In the genomic region with DNA sequence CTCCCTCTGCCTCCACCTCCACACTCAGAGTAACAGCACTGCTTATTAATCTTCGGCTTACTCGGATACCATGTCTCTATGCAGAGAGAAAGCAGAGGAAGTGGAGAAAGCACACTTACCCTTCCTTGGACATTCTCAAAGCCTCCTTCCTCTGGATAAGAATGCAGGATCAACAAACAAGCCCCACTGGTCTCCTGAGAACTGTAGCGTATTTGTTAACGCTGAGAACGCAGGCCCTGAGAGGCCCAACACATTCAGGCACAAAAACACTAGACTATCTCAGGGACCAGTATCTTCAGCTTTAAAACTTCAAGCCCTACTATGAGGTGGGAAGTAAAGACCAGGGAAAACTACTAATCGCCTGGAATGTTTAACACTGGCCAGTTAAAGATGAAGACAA, we compare ENCODE assay signal across 8 mouse cellular contexts.
DNase-seq lines count a peak whose midpoint lies in the region; ATAC-seq lines count a peak whose summit lies in the region.

No protein-coding gene starts in this region.

- no peak overlapping the region for H3K4me2 ChIP-seq in kidney, embryonic 14.5 days (replicated peaks; ENCODE audit: low read depth, low read length)
- peak overlapping the region; percentile 9; the same call in 1 of the 2 replicates for H3K4me2 ChIP-seq in forebrain, embryonic 16.5 days (ENCODE audit: low read length)
- no peak overlapping the region for H3K4me2 ChIP-seq in liver, embryonic 13.5 days

- no peaks in the 10 kb centered on the region for H3K27me3 ChIP-seq in kidney, embryonic 14.5 days (ENCODE audit: control insufficient read depth, insufficient read depth, low read length)
- H3K27me3 ChIP-seq in embryonic facial prominence, embryonic 10.5 days (replicated peaks; ENCODE audit: low read depth, poor library complexity, severe bottlenecking) = no peaks in the 10 kb centered on the region
- no peaks in the 10 kb centered on the region for H3K27me3 ChIP-seq in forebrain, embryonic 16.5 days (replicated peaks; ENCODE audit: control insufficient read depth, insufficient read depth, low read length)
- no peaks in the 10 kb centered on the region for H3K27me3 ChIP-seq in liver, embryonic 13.5 days

- ATAC-seq in kidney, embryonic 14.5 days (ENCODE audit: low FRiP score, low TSS enrichment) = no peak
- ATAC-seq in forebrain, embryonic 16.5 days = no peak
- no peak for ATAC-seq in liver, embryonic 13.5 days (ENCODE audit: low read depth)

- H3K27ac ChIP-seq in kidney, embryonic 14.5 days (ENCODE audit: low read depth, low read length) = peak overlapping the region; percentile 55; the same call in 1 of the 2 replicates
- H3K27ac ChIP-seq in embryonic facial prominence, embryonic 10.5 days (replicated peaks) = peak overlapping the region; percentile 54; the same call in 1 of the 2 replicates
- H3K27ac ChIP-seq in forebrain, embryonic 16.5 days (ENCODE audit: low read length) = peak overlapping the region; percentile 66
- peak overlapping the region; percentile 24; the same call in 1 of the 2 replicates for H3K27ac ChIP-seq in liver, embryonic 13.5 days

- H3K9ac ChIP-seq in kidney, embryonic 14.5 days (ENCODE audit: low read depth, low read length) = no peak overlapping the region
- H3K9ac ChIP-seq in forebrain, embryonic 16.5 days (replicated peaks; ENCODE audit: low read depth, low read length) = no peak overlapping the region
- H3K9ac ChIP-seq in liver, embryonic 13.5 days = no peak overlapping the region

- H3K4me3 ChIP-seq in kidney, embryonic 14.5 days (ENCODE audit: low read length) = no peak overlapping the region
- no peak overlapping the region for H3K4me3 ChIP-seq in embryonic facial prominence, embryonic 10.5 days
- no peak overlapping the region for H3K4me3 ChIP-seq in forebrain, embryonic 16.5 days (replicated peaks; ENCODE audit: low read length)
- H3K4me3 ChIP-seq in liver, embryonic 13.5 days (replicated peaks) = no peak overlapping the region

- DNase-seq in kidney, postnatal 14 days = no peak
- DNase-seq in embryonic facial prominence, embryonic 10.5 days (ENCODE audit: low spot score) = no peak
- no peak for DNase-seq in liver, embryonic 13.5 days
- DNase-seq in spleen, postnatal 36 days (ENCODE audit: low spot score in 2 of 2) = no peak
- no peak for DNase-seq in left cerebral cortex, adult 18-20 months (ENCODE audit: low spot score in 2 of 2)
- no peak for DNase-seq in thymus, postnatal 14 days

- H3K4me1 ChIP-seq in kidney, embryonic 14.5 days (ENCODE audit: control insufficient read depth, insufficient read depth, low read length) = 0 out of 2 replicates have a peak, but pooled peaks cover 5% of the 10 kb centered on the region
- peaks cover 18% of the 10 kb centered on the region for H3K4me1 ChIP-seq in embryonic facial prominence, embryonic 10.5 days
- H3K4me1 ChIP-seq in forebrain, embryonic 16.5 days (replicated peaks; ENCODE audit: control insufficient read depth, insufficient read depth, low read length) = peaks cover 7% of the 10 kb centered on the region
- H3K4me1 ChIP-seq in liver, embryonic 13.5 days (replicated peaks) = peaks cover 33% of the 10 kb centered on the region

- H3K9me3 ChIP-seq in kidney, embryonic 14.5 days (ENCODE audit: control insufficient read depth, low read length) = no peaks in the 10 kb centered on the region
- H3K9me3 ChIP-seq in embryonic facial prominence, embryonic 10.5 days = no peaks in the 10 kb centered on the region
- H3K9me3 ChIP-seq in forebrain, embryonic 16.5 days (ENCODE audit: control insufficient read depth, low read length) = no peaks in the 10 kb centered on the region
- H3K9me3 ChIP-seq in liver, embryonic 13.5 days (replicated peaks) = no peaks in the 10 kb centered on the region

- 0 out of 2 replicates have a peak, but pooled peaks cover 3% of the 10 kb centered on the region for H3K36me3 ChIP-seq in kidney, embryonic 14.5 days (ENCODE audit: control insufficient read depth, insufficient read depth, low read length)
- peaks cover 14% of the 10 kb centered on the region for H3K36me3 ChIP-seq in embryonic facial prominence, embryonic 10.5 days (replicated peaks)
- H3K36me3 ChIP-seq in forebrain, embryonic 16.5 days (ENCODE audit: control insufficient read depth, insufficient read depth) = no peaks in the 10 kb centered on the region
- peaks cover 23% of the 10 kb centered on the region for H3K36me3 ChIP-seq in liver, embryonic 13.5 days

- whole genome bisulfite sequencing in kidney, embryonic 14.5 days = 51% methylated on average over 6 of the region's 6 CpGs
- 46% methylated on average over 6 of the region's 6 CpGs for WGBS in embryonic facial prominence, embryonic 10.5 days
- WGBS in forebrain, embryonic 16.5 days = 24% methylated on average over 6 of the region's 6 CpGs
- 69% methylated on average over 6 of the region's 6 CpGs for WGBS in liver, embryonic 13.5 days (ENCODE audit: insufficient replicate concordance)
